Mouse (Mus musculus) megakaryocyte, embryonic 14.5 days (primary cell): ENCODE results near the gene 3110009E18Rik. TPM values are rescaled to one million over a fixed set of nuclear protein-coding genes. Genes with fewer than 3 reads are reported as not detected.
A peak's percentile ranks its signal among the peaks of the same experiment; 100 is the strongest.
"Not testable (repeated sequence)": the region's sequence is repeated elsewhere in the genome, so short reads cannot be mapped to it uniquely, and the experiment has no call there.

Experiments used
- H3K27me3 ChIP-seq: replicated peaks from 2 replicates; pipeline ENCODE3; 2012; ENCODE audit warnings: inconsistent platforms
- H3K36me3 ChIP-seq: replicated peaks from 2 replicates; pipeline ENCODE3; 2012; ENCODE audit warnings: low read length, inconsistent platforms, mixed read lengths
- H3K4me1 ChIP-seq: 2 replicates; pipeline ENCODE4 v1.6.1; 2012; ENCODE audit warnings: inconsistent platforms
- H3K4me3 ChIP-seq: replicated peaks from 2 replicates; pipeline ENCODE3; 2012; ENCODE audit warnings: moderate library complexity, mild to moderate bottlenecking, inconsistent platforms
- H3K9me3 ChIP-seq: 2 replicates; pipeline ENCODE4 v1.6.1; 2012; ENCODE audit warnings: inconsistent platforms
- FLI1 ChIP-seq: IDR thresholded peaks from 2 replicates; pipeline ENCODE4 v1.6.1; 2012; ENCODE audit warnings: low read length, inconsistent platforms, mixed read lengths
- GATA1 ChIP-seq: IDR thresholded peaks from 3 replicates; pipeline ENCODE4 v1.6.1; 2012; ENCODE audit warnings: mixed read lengths, low read length, inconsistent platforms, borderline replicate concordance
- polyA plus RNA-seq: library from polyadenylated mRNA; stranded (reverse); fragments of >175 nt; gene quantifications from 2 replicates; pipeline ENCODE4 v1.2.3, GENCODE M21; 2012; ENCODE audit warnings: low replicate concordance; ENCODE audit not compliant: insufficient read depth

The 3110009E18Rik gene
- polyA plus RNA-seq, 1 experiment, result 2.6 TPM

DNA sequence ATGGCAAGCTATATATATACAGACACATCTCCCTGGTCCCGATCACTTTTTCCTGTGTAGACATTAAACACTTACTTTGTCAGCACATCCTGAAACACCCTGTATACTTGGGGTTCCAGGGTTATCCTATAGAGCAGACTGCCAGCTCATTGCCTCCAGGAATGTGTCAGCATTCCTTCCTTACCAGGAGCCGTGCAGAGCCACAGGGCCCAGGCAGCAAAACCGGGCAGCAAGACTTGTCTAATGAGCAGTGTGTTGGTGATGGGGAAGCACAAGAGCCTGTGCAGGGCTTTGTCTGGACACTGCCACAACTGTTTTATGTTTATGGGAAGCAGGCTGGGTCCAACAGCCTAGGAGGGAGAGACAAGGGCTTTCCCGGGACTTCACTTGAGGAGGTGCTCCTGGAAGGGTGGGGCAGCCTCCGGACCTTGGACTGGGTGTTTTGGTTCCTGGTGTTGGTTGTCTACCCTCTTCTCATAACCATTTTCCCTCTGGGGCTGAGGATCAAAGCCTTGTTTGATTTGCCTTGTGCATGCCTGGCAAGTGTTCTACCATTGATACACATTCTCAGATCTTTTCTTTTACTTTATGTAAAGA is 37.0 kb upstream of the 3110009E18Rik start:
- Histone ChIP-seq H3K36me3 (no peaks in the 10 kb centered on the region), H3K4me3 (peak overlapping the region; percentile 74), H3K27me3 (peaks cover 46% of the 10 kb centered on the region), H3K4me1 (peaks cover 65% of the 10 kb centered on the region), H3K9me3 (no peaks in the 10 kb centered on the region)
- no peak for TF ChIP-seq GATA1
- no peak for TF ChIP-seq FLI1

DNA sequence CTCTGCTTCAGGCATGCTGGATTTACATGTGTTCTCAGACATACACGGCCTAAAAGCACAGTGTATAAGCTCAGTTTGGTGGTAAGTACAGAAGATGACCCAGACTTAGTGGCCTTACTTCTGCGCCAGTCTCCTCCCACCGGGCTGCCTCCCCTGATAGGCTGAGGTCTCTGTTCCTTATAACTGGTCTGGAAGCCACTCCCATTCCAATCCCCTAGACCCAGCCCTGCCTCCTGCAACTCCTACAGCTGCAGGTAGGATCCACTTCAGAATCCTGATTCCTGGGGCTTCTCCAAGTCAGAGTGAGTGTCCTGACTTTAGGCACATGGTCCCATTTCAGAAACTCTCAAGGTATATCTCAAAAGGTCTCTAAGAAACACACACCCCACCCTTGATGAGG is 35.3 kb upstream of the 3110009E18Rik start:
- Histone ChIP-seq H3K9me3 (no peaks in the 10 kb centered on the region), H3K4me1 (peaks cover 65% of the 10 kb centered on the region), H3K4me3 (no peak overlapping the region), H3K36me3 (no peaks in the 10 kb centered on the region), H3K27me3 (peaks cover 43% of the 10 kb centered on the region)
- TF ChIP-seq FLI1, result no peak
- no peak for TF ChIP-seq GATA1

DNA sequence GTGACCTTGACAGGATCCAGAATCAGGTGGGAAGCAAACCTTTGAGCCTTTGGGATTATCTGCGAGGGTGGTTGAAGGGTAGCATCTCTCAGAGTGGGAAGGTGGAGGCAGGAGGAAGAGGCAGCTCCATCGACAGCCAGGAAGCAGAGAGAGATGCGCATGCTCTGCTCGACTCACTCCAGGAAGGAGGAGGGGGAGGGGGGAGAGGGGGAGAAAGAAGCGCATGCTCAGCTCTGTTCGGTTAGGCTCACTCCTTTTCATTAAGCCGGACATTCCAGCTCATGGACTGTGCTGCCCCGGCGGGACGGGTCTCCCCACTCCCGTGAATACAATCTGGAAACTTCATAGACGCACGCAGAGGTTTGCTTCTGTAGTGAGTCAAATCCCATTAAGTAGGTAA is 34.3 kb upstream of the 3110009E18Rik start:
- Histone ChIP-seq H3K4me3 (no peak overlapping the region), H3K4me1 (peaks cover 56% of the 10 kb centered on the region), H3K9me3 (no peaks in the 10 kb centered on the region), H3K36me3 (no peaks in the 10 kb centered on the region), H3K27me3 (peaks cover 50% of the 10 kb centered on the region)
- no peak for TF ChIP-seq GATA1
- no peak for TF ChIP-seq FLI1

DNA sequence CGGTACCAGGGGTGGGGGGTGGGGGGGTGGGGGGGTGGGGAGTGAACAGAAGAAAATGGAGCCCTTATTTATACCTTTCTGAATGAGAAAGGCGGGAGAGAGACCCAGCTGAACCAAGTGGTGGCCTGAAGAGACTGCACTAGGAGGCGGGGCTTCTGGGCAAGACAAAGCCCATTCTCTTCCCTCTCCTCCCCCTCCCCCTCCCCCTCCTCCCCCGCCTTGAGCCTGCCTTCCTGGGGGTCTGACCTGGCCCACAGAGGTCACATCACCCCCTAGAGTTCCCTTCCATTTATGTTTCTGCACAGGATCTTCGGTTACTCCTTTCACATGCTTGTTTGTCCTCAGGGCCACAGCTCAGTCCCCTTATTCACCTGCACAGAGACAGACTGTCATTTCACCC is 31.8 kb upstream of the 3110009E18Rik start:
- Histone ChIP-seq H3K4me3 (no peak overlapping the region), H3K36me3 (no peaks in the 10 kb centered on the region), H3K4me1 (peaks cover 33% of the 10 kb centered on the region), H3K9me3 (no peaks in the 10 kb centered on the region), H3K27me3 (peaks cover 46% of the 10 kb centered on the region)
- TF ChIP-seq GATA1 (no peak), FLI1 (no peak)

DNA sequence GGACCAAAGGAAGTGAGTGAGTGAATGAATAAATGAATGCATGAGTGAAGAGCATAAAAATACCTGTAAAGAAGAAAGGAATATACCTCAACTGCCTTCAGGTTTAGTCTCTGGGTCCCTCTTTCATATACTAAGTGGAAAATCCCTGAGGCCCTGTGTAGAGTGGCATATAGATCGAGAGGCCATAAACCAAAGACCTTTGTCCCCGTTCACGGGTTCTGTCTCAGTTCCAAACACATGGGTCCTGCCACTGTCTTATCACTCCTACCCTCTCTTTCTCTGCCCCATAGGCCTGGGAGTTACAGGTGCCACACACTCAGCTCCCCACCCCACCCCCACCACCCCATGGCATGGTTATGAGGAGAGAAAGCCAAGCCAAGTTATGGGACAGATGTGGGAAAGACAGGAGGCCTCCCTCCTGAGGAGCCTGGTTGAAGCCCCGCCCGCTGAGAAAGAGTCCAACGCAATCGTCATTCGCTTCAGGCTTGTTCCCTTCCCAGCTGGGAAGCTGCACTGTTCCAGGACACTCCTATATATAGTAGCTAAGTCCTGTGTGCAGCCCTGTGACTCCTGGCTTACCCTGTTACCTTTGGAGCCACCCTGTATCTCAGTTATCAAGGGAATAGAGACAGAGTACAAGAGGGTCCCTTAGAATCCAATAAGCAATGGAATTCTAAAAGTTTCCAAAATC is 30.0 kb upstream of the 3110009E18Rik start:
- Histone ChIP-seq H3K4me1 (peaks cover 24% of the 10 kb centered on the region), H3K9me3 (no peaks in the 10 kb centered on the region), H3K4me3 (no peak overlapping the region), H3K36me3 (no peaks in the 10 kb centered on the region), H3K27me3 (peaks cover 41% of the 10 kb centered on the region)
- TF ChIP-seq FLI1, result no peak

DNA sequence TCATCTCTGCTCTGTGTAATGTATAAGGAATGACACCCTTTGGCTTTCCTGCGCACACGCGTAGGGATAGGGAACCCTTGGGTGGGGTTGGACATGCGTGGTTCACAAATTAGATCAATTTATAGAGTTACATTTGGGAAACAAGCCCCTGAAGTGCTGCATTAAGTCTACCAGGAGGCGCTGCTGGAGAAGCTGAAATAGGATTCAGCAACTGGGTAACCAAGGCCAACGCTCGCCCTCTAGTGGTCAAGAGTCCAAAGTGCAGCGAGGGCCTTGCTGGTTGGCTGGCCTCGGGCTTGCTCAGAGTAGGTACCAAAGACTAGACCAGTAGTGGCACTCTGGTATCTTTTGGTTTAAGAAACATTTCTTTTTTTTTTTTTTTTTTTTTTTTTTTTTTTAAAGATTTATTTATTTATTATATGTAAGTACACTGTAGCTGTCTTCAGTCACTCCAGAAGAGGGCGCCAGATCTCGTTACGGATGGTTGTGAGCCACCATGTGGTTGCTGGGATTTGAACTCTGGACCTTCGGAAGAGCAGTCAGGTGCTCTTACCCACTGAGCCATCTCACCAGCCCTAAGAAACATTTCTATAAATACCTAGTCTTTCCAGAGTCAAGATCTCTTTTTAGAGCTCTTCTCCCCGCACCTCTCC is 27.4 kb upstream of the 3110009E18Rik start:
- H3K9me3 ChIP-seq, H3K4me3 ChIP-seq, H3K36me3 ChIP-seq: not testable (repeated sequence)
- Histone ChIP-seq H3K27me3 (peaks cover 25% of the 10 kb centered on the region), H3K4me1 (peaks cover 13% of the 10 kb centered on the region)

DNA sequence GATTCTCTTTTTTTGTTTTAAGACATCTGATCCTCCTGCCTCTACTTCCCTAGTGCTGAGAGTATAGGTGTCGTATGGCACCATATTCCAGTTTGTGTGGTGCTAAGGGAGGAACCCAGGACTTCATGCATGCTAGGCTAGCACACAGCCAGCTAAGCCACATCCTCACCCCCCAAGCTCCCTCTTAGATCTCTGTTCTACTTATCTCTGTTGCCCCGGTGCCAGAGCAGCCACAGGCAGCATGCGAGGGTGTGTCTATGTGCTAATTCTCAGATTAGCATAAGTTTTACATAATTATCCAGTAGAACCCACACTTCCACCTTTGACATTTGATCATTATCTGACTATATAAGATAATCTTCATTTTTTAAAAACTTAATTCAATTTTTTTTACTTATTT is 26.1 kb upstream of the 3110009E18Rik start:
- Histone ChIP-seq H3K27me3 (peaks cover 25% of the 10 kb centered on the region), H3K36me3 (no peaks in the 10 kb centered on the region), H3K9me3 (no peaks in the 10 kb centered on the region), H3K4me3 (no peak overlapping the region), H3K4me1 (peaks cover 7% of the 10 kb centered on the region)
- TF ChIP-seq FLI1, result no peak
- no peak for TF ChIP-seq GATA1

DNA sequence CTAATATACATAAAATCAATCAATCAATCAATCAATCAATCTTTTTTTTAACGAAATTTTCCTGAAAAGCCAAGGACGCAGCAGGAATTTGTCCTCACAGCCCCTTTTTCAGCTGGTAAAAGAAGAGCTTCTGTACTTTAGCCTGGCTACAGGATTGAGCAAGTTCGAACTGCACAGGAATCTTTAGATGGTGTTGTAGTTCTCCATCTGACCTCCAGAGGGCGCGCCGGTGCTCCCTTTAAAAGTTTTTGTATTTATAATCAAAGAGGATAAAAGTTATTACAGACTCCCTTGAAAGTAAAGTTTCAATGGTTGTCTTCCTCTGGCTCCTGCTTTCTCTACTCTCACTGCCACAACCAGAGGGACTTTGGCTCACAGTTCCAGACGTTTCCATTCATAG is 22.7 kb upstream of the 3110009E18Rik start:
- H3K27me3 ChIP-seq, result peaks cover 31% of the 10 kb centered on the region
- H3K9me3 ChIP-seq, result peaks cover 7% of the 10 kb centered on the region
- H3K4me3 ChIP-seq, result no peak overlapping the region
- no peak for TF ChIP-seq FLI1
- no peak for TF ChIP-seq GATA1
- H3K4me1 ChIP-seq, result peaks cover 6% of the 10 kb centered on the region
- no peaks in the 10 kb centered on the region for H3K36me3 ChIP-seq

DNA sequence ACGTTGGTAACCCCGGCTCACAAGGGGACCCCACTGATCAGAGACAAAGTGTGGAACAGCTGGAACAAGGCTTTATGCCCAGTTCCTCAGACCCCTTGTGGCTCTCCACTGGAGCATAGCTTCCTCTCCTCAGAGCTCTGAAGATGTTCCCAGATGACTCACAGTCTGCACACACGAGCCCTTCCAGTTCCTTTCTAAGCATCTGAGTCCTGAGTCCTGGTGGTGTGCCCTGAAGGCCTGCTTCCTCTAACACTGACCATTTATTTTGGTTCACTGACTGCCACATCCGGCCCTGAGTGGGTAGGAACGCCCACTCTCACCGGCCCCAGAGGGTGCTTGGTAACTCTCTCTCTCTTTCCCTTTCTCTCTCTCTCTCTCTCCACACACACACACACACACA is 21.5 kb upstream of the 3110009E18Rik start:
- Histone ChIP-seq H3K27me3 (peaks cover 42% of the 10 kb centered on the region), H3K36me3 (no peaks in the 10 kb centered on the region), H3K4me3 (no peak overlapping the region), H3K4me1 (peaks cover 4% of the 10 kb centered on the region), H3K9me3 (peaks cover 7% of the 10 kb centered on the region)
- TF ChIP-seq GATA1 (no peak), FLI1 (no peak)

DNA sequence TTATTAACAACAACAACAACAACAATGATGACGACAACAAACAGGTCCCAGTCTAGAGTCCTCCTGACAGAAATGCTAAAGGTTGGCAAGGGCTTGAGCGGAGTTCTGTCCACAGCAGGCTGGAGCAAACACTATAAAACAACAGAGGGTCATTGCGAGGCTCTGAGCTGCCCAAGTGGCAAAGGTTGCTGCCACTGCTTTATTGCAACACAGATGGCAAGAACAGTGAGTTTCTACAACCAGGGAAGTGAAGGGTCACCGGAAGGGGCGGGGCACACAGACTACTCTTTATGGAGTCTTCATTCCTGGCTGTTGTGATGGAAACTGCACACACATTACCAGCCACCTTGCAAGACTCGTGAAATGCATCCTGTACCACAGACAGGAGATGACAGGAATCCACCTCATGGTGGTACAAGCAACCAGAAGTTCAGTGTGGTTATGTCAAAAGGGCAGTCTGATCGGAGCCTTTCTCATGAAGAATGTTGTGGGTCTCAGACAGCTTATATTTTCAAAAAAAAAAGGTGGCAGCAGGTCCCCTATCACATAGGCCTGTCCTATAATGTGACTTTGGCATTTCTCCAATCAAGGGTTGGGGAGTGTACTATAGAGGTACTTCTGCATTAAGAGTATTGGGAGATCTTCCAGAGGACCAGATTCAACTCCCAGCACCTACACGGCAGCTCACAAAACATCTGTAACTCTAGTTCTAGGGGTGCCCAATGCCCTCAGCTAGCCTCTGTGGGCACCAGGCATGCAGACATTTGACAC is 20.3 kb upstream of the 3110009E18Rik start:
- TF ChIP-seq GATA1 (no peak), FLI1 (no peak)
- H3K4me3 ChIP-seq, result no peak overlapping the region
- no peaks in the 10 kb centered on the region for H3K4me1 ChIP-seq
- H3K27me3 ChIP-seq, result peaks cover 48% of the 10 kb centered on the region
- no peaks in the 10 kb centered on the region for H3K36me3 ChIP-seq
- H3K9me3 ChIP-seq, result peaks cover 12% of the 10 kb centered on the region
